Mouse (Mus musculus) macrophage (primary cell): ENCODE data around the gene Upp1. TPM values are rescaled to one million over a fixed set of nuclear protein-coding genes. Genes with fewer than 3 reads are reported as not detected.

Experiments used
- H3K27ac ChIP-seq: fragments of 350-480 bp; formaldehyde crosslinking; 2 replicates; pipeline ENCODE4 v1.9.0; 2021
- H3K36me3 ChIP-seq: fragments of 350-480 bp; formaldehyde crosslinking; 2 replicates; pipeline ENCODE4 v1.9.0; 2021; ENCODE audit errors: inconsistent target
- H3K4me3 ChIP-seq: fragments of 350-480 bp; formaldehyde crosslinking; 2 replicates; pipeline ENCODE4 v1.9.0; 2021; ENCODE audit errors: inconsistent target
- H3K79me2 ChIP-seq: fragments of 350-480 bp; formaldehyde crosslinking; 2 replicates; pipeline ENCODE4 v1.9.0; 2021; ENCODE audit errors: inconsistent target
- WGBS: methylation state at CpG from one replicate; pipeline ENCODE4 v1.1.7; 2026; ENCODE audit warnings: inconsistent platforms; ENCODE audit not compliant: missing documents; 5-methylcytosine and 5-hydroxymethylcytosine counted together
- polyA plus RNA-seq: library from polyadenylated mRNA; stranded (reverse); fragments of 250-400 nt; gene quantifications from 3 replicates; pipeline ENCODE4 v1.2.4, GENCODE M21; 2018; ENCODE audit warnings: inconsistent platforms
- total RNA-seq, 78 experiments: library from RNA; depleted of rRNA; stranded (reverse); fragments of 250-400 nt; gene quantifications; 1 replicate in 9 of 78; 2 replicates in 24 of 78; 3 replicates in 43 of 78; 4 replicates in 2 of 78; pipeline ENCODE4 v1.2.4; 2018; ENCODE audit warnings: inconsistent platforms in 56 of 78

Upp1 gene
- 10 to 100 TPM in 2 of 26 experiments, 1 to 10 TPM in 5, under 1 TPM in 1, not detected in 18; 0.55 to 31.1 (median 3.9) TPM for total RNA-seq (2018; cell fraction: chromatin; rRNA removed)
- total RNA-seq (2018; cell fraction: cytosol; rRNA removed), result 1 to 10 TPM in 5 of 26 experiments, under 1 TPM in 11, not detected in 10; 0.24 to 6.4 (median 0.70) TPM
- 10 to 100 TPM in 2 of 26 experiments, 1 to 10 TPM in 11, under 1 TPM in 2, not detected in 11; 0.63 to 28.1 (median 1.4) TPM for total RNA-seq (2018; cell fraction: nucleus; rRNA removed)
- polyA plus RNA-seq, result 0.23 TPM in 1 of 3 replicates, not detected in the others

GRCm38 (mm10) chr11:9118050-9118420, at the start of gene Upp1:
Gene Upp1 (plus strand): TSS chr11:9118103.
- Histone ChIP-seq H3K79me2 (no peaks in the 10 kb centered on the region), H3K36me3 (no peaks in the 10 kb centered on the region), H3K27ac (no peak within 1 kb of the TSS), H3K4me3 (peak within 1 kb of the TSS; percentile 32)
- WGBS, result 2% methylated on average over 7 of the region's 7 CpGs

GRCm38 (mm10) chr11:9076444-9076843, 41.5 kb upstream of the Upp1 start:
- no peak overlapping the region for H3K4me3 ChIP-seq
- whole genome bisulfite sequencing, result 97% methylated on average over 3 of the region's 3 CpGs
- H3K27ac ChIP-seq, result no peak overlapping the region
- no peaks in the 10 kb centered on the region for H3K36me3 ChIP-seq
- no peaks in the 10 kb centered on the region for H3K79me2 ChIP-seq

GRCm38 (mm10) chr11:9113189-9113588, 4.7 kb upstream of the Upp1 start:
- WGBS, result 18% methylated on average over 2 of the region's 2 CpGs

DNA sequence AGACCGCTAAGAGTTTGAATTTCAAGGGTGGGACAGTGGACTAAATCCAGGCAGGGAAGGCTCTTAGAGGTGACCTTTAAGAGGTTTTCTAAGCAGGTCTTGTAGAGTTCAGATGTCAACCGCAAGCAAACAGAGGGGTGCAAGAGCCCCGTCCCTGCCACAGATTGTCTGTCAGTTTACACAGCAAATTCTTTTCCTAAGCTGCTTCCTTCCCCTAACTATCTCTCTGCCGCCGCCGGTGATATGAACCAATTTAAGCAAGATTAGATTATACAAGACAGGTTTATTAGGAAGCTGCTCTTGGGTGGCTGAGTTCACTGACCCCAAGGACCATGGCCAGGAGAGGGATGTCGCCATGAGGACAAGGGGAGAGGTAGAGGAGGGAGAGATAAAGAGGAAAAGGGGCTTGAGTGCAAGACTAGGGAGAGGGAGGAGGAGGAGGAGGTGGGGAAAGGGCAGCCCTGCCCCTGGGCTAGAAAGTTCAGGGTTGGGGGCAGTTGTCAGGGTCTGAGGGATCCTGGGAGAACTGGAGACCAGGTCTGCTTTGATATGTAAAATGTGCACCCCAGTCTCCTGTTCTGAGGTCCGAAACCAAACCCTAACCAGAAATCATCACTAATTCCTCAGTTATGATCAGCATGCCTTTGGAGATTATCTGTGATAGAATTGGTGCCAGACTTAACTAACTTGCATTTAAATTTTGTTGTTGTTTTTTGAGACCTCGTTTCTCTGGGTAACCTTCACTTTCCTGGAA, 2.4 kb upstream of the Upp1 start:
- 41% methylated on average over 9 of the region's 9 CpGs for WGBS
- no peaks in the 10 kb centered on the region for H3K79me2 ChIP-seq
- H3K36me3 ChIP-seq, result no peaks in the 10 kb centered on the region
- H3K27ac ChIP-seq, result no peak overlapping the region
- H3K4me3 ChIP-seq, result no peak overlapping the region

More at GRCm38 (mm10) chr11:9113189-9113588, 4.7 kb upstream of the Upp1 start:
- H3K79me2 ChIP-seq, result no peaks in the 10 kb centered on the region
- H3K27ac ChIP-seq, result no peak overlapping the region
- H3K36me3 ChIP-seq, result no peaks in the 10 kb centered on the region
- no peak overlapping the region for H3K4me3 ChIP-seq

DNA sequence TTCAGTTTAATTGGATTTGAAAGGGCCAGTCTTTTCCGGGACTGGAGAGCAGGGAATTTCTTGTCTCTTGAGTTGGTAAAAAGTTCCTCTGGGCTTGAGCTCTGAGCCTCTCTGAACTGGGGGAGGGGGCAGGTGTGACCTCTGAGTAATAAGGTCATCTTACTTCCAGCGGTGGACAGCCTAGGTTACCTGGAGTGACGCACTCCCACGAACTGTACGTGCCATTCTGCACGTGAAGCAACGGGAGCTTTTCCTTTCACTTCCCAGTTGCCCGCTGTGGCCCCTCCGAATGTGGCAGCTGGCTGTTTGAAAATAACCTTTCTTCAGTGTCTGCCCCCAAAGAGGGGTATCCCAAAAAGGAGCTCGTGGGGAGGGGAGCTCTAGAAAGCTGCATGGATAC, 1.8 kb upstream of the Upp1 start:
- Histone ChIP-seq H3K4me3 (no peak overlapping the region), H3K36me3 (no peaks in the 10 kb centered on the region), H3K27ac (no peak overlapping the region), H3K79me2 (no peaks in the 10 kb centered on the region)
- WGBS, result 20% methylated on average over 10 of the region's 10 CpGs

DNA sequence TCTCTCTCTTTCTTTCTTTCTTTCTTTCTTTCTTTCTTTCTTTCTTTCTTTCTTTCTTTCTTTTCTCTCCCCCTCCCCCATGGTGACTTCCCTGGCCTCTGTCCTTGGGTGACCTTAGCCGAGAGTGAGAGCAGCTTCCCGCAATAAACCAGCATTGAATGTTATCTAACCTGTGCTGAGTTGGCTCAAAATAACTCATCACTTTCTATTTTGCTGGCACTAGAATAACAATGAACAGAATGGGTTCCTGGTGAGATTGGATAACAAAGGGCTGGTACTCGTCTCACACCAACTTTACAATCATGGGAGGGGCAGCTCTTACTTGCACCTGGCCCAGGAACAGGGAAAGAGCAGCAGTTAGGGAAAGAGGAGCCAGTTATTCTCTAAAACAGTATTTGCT, 987 bp upstream of the Upp1 start:
- no peak overlapping the region for H3K4me3 ChIP-seq
- H3K79me2 ChIP-seq, result no peaks in the 10 kb centered on the region
- WGBS, result 54% methylated on average over 3 of the region's 3 CpGs
- H3K27ac ChIP-seq, result no peak overlapping the region
- H3K36me3 ChIP-seq, result no peaks in the 10 kb centered on the region

DNA sequence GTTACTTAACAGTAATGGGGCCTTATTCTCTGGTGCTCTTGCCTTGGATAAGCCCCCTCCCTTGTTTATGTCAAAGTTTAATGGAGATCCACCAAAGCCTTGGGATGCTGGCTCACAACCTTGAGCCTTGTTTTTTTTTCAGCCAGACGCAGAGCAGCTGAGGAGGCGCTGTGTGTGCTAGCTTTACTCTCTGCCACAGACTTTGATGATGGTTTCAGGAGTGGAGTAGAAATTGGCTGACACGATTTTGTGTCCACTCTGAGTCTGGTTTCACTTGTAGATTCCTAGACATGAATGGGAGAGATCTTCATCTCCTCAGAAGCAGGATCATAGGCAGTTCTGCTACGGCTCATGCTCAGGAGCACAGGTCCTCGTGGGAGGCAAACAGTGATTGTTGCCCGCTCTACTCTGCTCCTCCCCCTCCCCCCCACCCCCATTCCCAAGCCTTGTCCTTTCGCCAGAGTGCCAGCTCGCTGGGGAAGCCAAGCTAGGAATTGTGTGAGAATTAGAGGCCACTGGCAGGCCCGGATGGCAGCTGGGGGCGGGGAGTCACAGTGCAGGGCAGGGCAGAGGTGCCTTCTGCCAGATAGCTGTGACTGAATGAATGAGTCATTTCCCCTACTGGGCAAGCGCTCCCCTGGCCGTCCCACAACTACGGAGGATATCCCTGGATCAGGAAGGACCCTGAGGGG, 399 bp upstream of the Upp1 start:
- Histone ChIP-seq H3K27ac (no peak overlapping the region), H3K79me2 (no peaks in the 10 kb centered on the region), H3K36me3 (no peaks in the 10 kb centered on the region), H3K4me3 (peak overlapping the region; percentile 32)
- WGBS, result 16% methylated on average over 13 of the region's 13 CpGs

DNA sequence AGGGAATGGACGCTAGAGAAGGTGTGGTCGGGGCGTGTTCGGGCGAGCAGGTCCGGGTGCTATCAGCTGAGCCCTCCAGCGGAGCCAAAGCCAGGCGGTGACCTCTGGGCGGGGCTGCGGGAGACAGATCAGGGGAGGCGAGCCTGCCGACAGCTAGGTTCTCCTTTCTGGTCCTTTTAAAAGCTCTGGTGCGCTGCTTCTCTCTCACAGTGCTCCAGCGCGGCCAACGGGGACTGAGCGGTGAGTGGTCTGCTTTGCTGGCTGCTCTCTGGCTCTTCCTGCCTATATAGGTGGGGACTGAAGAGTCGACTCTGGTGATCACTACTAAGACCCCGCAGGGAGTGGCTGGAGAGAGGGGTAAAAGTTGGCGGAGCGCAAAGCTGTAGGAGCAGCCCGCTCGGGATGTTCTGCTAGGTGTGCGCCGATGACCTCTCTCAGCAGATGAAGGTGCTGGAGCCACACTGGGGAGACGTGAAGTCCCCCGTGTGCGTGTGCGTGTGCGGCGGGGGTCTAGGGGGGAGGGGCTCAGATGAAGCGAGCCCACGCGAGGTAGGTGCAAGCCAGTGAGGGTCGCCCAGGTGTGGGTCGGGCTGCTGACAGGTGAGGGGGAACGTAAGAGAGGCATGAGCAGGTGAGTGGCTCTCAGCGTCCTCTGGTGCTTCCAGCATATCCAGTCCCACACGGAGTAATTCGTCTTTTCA, 668 bp downstream of the Upp1 start:
- under 1% methylated on average over 38 of the region's 40 CpGs for WGBS
- H3K36me3 ChIP-seq, result no peaks in the 10 kb centered on the region
- no peaks in the 10 kb centered on the region for H3K79me2 ChIP-seq
- peak overlapping the region; percentile 32 for H3K4me3 ChIP-seq
- H3K27ac ChIP-seq, result no peak overlapping the region

GRCm38 (mm10) chr11:9119231-9120020, 1.5 kb downstream of the Upp1 start:
- H3K79me2 ChIP-seq, result no peaks in the 10 kb centered on the region
- 43% methylated on average over 22 of the region's 22 CpGs for WGBS
- no peaks in the 10 kb centered on the region for H3K36me3 ChIP-seq
- no peak overlapping the region; the same call in 1 of the 2 replicates for H3K4me3 ChIP-seq
- H3K27ac ChIP-seq, result no peak overlapping the region

GRCm38 (mm10) chr11:9122315-9122714, 4.4 kb downstream of the Upp1 start:
- no peaks in the 10 kb centered on the region for H3K36me3 ChIP-seq
- no peaks in the 10 kb centered on the region for H3K79me2 ChIP-seq
- no peak overlapping the region for H3K27ac ChIP-seq
- 91% methylated on average over 4 of the region's 4 CpGs for WGBS
- H3K4me3 ChIP-seq, result no peak overlapping the region

GRCm38 (mm10) chr11:9126373-9127107, 8.6 kb downstream of the Upp1 start:
- H3K36me3 ChIP-seq, result no peaks in the 10 kb centered on the region
- no peak overlapping the region for H3K4me3 ChIP-seq
- no peaks in the 10 kb centered on the region for H3K79me2 ChIP-seq
- H3K27ac ChIP-seq, result no peak overlapping the region
- WGBS, result 51% methylated on average over 5 of the region's 5 CpGs

GRCm38 (mm10) chr11:9128110-9128509, 10.2 kb downstream of the Upp1 start:
- H3K4me3 ChIP-seq, result no peak overlapping the region
- no peaks in the 10 kb centered on the region for H3K36me3 ChIP-seq
- WGBS, result 85% methylated on average over 2 of the region's 2 CpGs
- H3K79me2 ChIP-seq, result no peaks in the 10 kb centered on the region
- no peak overlapping the region for H3K27ac ChIP-seq

- H3K36me3 ChIP-seq, result no peaks in the 10 kb centered on the region
- no peak overlapping the region for H3K4me3 ChIP-seq
- no peaks in the 10 kb centered on the region for H3K79me2 ChIP-seq
- no peak overlapping the region for H3K27ac ChIP-seq
- WGBS, result 94% methylated on average over 8 of the region's 8 CpGs
Measured at GRCm38 (mm10) chr11:9129528-9129927, 11.6 kb downstream of the Upp1 start.
